Mouse (Mus musculus) ES-Bruce4 (cell line): ENCODE measurements at regions not wholly inside any gene's neighbourhood (a gene's known extent, or its start where the extent isn't known, plus 50 kb on each side); places are given as distances from the start of the nearest gene placed in this dataset.

Experiments
- CTCF ChIP-seq: IDR thresholded peaks from one replicate; pipeline ENCODE4 v1.8.1; 2011; ENCODE audit warnings: low read depth, low read length
- EP300 ChIP-seq: IDR thresholded peaks from 2 replicates; pipeline ENCODE4 v1.6.1; 2011; ENCODE audit warnings: low read depth, low read length; ENCODE audit not compliant: insufficient read depth

GRCm38 (mm10) chr12:114990916-114991315, 1056.6 kb upstream of the Zfp386 start:
- no peak for TF ChIP-seq CTCF
- no peak for TF ChIP-seq EP300
